Mouse (Mus musculus) cortical plate, adult 2 months (tissue): ENCODE data around the gene Nsmce4a.
A peak's percentile ranks its signal among the peaks of the same experiment; 100 is the strongest.

Experiments used
- CTCF ChIP-seq: fragments of 200-500 bp; IDR thresholded peaks from 2 replicates; pipeline ENCODE4 v1.5.1; 2011; ENCODE audit warnings: mild to moderate bottlenecking, control low read depth, low read length; ENCODE audit not compliant: insufficient read depth; ENCODE audit errors: extremely low read depth
- POLR2A ChIP-seq: fragments of 200-500 bp; IDR thresholded peaks from 2 replicates; pipeline ENCODE4 v1.6.1; 2011; ENCODE audit warnings: mild to moderate bottlenecking, low read length, control low read depth; ENCODE audit not compliant: insufficient read depth; ENCODE audit errors: extremely low read depth

GRCm38 (mm10) chr7:130519096-130520048 is 53.5 kb downstream of the Nsmce4a start:
- TF ChIP-seq POLR2A (peak; percentile 58), CTCF (no peak)
